Comparison of ENCODE assay signal across 8 mouse cellular contexts in genomic region chr4:148804137-148804779, GRCm38 (mm10). TPM values are rescaled to one million over a fixed set of nuclear protein-coding genes. Genes with fewer than 3 reads are reported as not detected.
DNase-seq lines count a peak whose midpoint lies in the region; ATAC-seq and TF ChIP-seq lines count a peak whose summit lies in the region.

Casz1 (plus strand) TSS chr4:148804429.

- H3K27me3 ChIP-seq in hindbrain, embryonic 15.5 days: peaks cover 63% of the 10 kb centered on the region

- peak; percentile 93 to 96 for DNase-seq in adrenal gland, adult (ENCODE audit: inconsistent age in 2 of 2, low spot score in 1 of 2)
- peak; percentile 86 to 93 for DNase-seq in cerebellum, postnatal 4 days (ENCODE audit: low spot score in 2 of 2)
- peak; percentile 95 for DNase-seq in gastrocnemius, adult 2 months
- peak; percentile 84 to 87 for DNase-seq in layer of hippocampus, postnatal 36 days
- DNase-seq in lung, postnatal 10 days: peak; percentile 97
- DNase-seq in right cerebral cortex, adult 18-20 months: peak; percentile 91

- WGBS in hindbrain, embryonic 15.5 days: under 1% methylated on average over 68 of the region's 68 CpGs

- H3K9me3 ChIP-seq in hindbrain, embryonic 15.5 days: no peaks in the 10 kb centered on the region

- peak; percentile 12; the same call in 1 of the 2 replicates for TF ChIP-seq CTCF in gastrocnemius, adult 2 months (IDR thresholded peaks at IDR 0.05)

- intact Hi-C loops in gastrocnemius, adult 2 months (cut with DNase I): loop anchor here (1.0 kb wide), 2 partner anchors 51 to 111 kb away; no protein-coding TSS in a partner anchor

- peak within 1 kb of the TSS; percentile 24 for H3K9ac ChIP-seq in hindbrain, embryonic 15.5 days

- H3K4me3 ChIP-seq in gastrocnemius, adult 2 months: peak within 1 kb of the TSS; percentile 98
- H3K4me3 ChIP-seq in hindbrain, embryonic 15.5 days: peak within 1 kb of the TSS; percentile 48

- H3K27ac ChIP-seq in gastrocnemius, adult 2 months: peak within 1 kb of the TSS; percentile 98
- H3K27ac ChIP-seq in hindbrain, embryonic 15.5 days (replicated peaks): peak within 1 kb of the TSS; percentile 65

- peak; percentile 74 for ATAC-seq in hindbrain, embryonic 15.5 days (ENCODE audit: low FRiP score, low read depth)
- ATAC-seq in monocyte, adult 5-6 weeks (replicated peaks; ENCODE audit: insufficient number of reproducible peaks, low FRiP score, low TSS enrichment, poor library complexity, severe bottlenecking): no peak

- H3K4me1 ChIP-seq in hindbrain, embryonic 15.5 days (replicated peaks): peaks cover 44% of the 10 kb centered on the region

- H3K36me3 ChIP-seq in hindbrain, embryonic 15.5 days: no peaks in the 10 kb centered on the region

- H3K4me2 ChIP-seq in hindbrain, embryonic 15.5 days: peak within 1 kb of the TSS; percentile 93

RNA-seq across cellular contexts. Expression of gene Casz1, which starts in this region (rescaled TPM):
- 10 to 100 TPM; 31.2 to 41.3 TPM for total RNA-seq in gastrocnemius, adult 2 months (2021)
- 4.6 and 6.7 TPM in 2 replicates for polyA plus RNA-seq in hindbrain, embryonic 15.5 days (2015; fragmentation: Nextera tagmentation; extraction: Ambion mirVana)
- under 1 TPM; 0.52 to 0.66 TPM for total RNA-seq in layer of hippocampus, postnatal 36 days (2021)
- 3.6 to 9.8 TPM (median 7.5 TPM) in 3 replicates for total RNA-seq in monocyte, adult 5-6 weeks (2017)

Comparison
In these comparisons a context has a peak if more than half of its experiments do, and no peak if none do; other contexts are left out.
1. Peak in DNase-seq in layer of hippocampus, postnatal 36 days; RNA of the gene not detected or under 1 TPM.